Mouse (Mus musculus): ENCODE results near the gene Gtpbp1.
"Not testable (repeated sequence)": the region's sequence is repeated elsewhere in the genome, so short reads cannot be mapped to it uniquely, and the experiment has no call there.

The Gtpbp1 gene

GRCm38 (mm10) chr15:79690426-79691022 lies at the start of gene Gtpbp1:
Gtpbp1 (plus strand) TSS chr15:79690845.
- peak; percentile 95 to 99 for DNase-seq (ENCODE audit: low spot score in 2 of 2)

GRCm38 (mm10) chr15:79641135-79641817 lies 49.4 kb upstream of the Gtpbp1 start:
- DNase-seq (ENCODE audit: low spot score in 2 of 2): peak; percentile 49

GRCm38 (mm10) chr15:79645483-79645882 lies 45.2 kb upstream of the Gtpbp1 start:
- DNase-seq (ENCODE audit: low spot score in 2 of 2): no peak

DNA sequence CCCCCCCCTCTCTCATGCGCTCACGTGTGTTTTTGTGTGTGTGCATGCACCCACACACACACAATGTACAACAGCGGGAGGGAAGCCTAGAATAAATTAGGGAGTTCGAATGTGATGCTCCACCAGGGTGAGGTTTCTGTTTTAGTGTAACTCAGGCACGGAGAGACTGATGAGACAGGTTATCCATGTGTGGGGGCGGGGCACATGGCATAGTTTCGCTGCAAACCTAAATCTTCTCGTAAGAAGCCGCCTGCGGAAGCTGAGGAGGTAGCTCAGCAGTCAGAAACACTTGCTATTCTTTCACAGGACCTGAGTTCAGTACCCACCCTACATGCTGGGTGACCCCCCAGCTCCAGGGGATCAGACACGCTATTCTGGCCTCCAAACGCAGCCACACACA lies 42.5 kb upstream of the Gtpbp1 start:
- no peak for DNase-seq (ENCODE audit: low spot score in 2 of 2)

GRCm38 (mm10) chr15:79650569-79650968 lies 40.1 kb upstream of the Gtpbp1 start:
- DNase-seq (ENCODE audit: low spot score in 2 of 2): no peak

- DNase-seq (ENCODE audit: low spot score in 2 of 2): no peak
Observed at GRCm38 (mm10) chr15:79651481-79651880, 39.2 kb upstream of the Gtpbp1 start.

DNA sequence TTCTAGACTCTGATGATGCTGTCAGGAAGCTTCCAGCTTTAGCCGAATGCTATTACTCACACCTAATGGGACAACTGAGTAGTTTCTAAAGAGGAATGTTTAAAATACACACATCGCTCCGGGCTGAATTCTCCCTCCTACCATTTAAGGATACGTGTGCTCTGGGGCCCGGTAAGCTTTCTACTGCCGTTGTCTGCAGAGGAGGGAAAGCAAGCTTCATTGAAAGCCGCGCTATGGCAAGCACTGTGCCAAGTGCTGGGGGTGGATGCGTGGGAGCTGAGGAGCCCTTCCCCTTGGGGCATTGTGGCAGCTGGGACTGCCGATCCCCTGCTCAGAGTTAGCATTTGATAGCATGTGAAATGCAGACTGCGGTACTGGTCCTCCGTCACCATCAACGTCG lies 34.2 kb upstream of the Gtpbp1 start:
- peak; percentile 54 to 56 for DNase-seq (ENCODE audit: low spot score in 2 of 2)

- peak; percentile 88 to 90 for DNase-seq (ENCODE audit: low spot score in 2 of 2)
Observed at GRCm38 (mm10) chr15:79657837-79658530, 32.7 kb upstream of the Gtpbp1 start.

DNA sequence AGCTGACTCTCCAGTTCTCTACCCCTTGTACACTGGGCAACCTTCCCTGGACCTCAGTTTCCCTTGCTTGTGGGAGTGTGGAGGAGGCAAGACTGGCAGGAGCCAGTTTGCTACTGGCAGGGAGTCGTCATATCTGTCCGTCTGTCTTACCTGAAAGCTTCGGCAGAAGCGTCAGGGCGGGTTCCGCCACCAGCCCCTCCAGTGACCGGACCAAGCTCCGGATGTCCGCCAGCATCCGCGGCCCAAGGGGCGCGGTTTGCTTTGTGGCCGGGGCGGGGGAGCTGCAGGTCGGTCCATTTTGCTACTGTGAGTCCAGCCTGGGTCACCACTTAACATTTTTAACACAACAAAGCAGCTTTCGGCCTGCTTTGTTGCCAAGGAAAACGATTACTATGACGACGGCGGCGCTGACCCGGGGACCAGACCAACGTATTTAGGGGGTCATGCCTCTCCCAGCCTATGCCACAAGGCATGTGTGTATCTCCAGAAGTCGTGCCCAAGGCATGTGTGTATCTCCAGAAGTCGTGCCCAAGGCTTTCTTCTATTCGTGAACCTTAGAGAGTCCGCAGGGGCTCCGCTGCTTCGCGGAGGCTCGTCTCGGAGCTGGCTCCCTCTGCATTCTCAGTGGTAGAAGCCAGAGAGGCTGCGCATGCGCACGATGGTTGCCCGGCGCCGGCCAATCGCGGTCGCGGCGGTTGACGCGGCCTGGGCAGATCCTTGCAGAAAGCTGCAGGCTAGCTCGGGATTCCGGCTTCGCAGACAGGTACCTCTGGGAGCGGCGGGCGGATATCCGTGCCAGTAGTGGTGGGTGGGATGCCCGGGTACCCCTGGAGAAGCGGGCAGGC lies 31.9 kb upstream of the Gtpbp1 start, which contains the start of the genes Fam227a and Cby1:
Gene Fam227a, minus strand, starts transcription at position 426 of the 845 bp plus-strand sequence.
Gene Cby1, plus strand, starts transcription at position 669 of the 845 bp plus-strand sequence.
- DNase-seq (ENCODE audit: low spot score in 2 of 2): peak; percentile 96 to 98

- DNase-seq (ENCODE audit: low spot score in 2 of 2): no peak
Observed at GRCm38 (mm10) chr15:79661852-79662251, 28.8 kb upstream of the Gtpbp1 start.

DNA sequence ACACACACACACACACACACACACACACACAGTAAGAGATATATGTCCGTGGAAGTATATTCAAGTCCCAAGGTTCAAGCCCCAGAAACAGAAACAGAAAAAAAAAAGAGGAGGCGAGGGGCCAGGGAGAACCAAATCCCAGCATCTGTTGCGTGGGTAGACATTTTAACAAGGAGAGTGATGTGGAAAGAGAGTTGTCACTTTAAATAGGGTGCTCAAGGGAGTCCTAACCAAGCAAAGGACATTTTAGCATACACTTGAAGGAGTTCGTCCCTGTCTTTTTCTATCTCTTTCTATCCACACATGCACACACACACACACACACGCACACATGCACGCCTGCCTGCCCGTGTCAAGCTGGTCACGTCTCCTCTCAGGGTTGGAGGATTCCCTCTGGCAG lies 26.0 kb upstream of the Gtpbp1 start:
- peak; percentile 28 to 68 for DNase-seq (ENCODE audit: low spot score in 2 of 2)

DNA sequence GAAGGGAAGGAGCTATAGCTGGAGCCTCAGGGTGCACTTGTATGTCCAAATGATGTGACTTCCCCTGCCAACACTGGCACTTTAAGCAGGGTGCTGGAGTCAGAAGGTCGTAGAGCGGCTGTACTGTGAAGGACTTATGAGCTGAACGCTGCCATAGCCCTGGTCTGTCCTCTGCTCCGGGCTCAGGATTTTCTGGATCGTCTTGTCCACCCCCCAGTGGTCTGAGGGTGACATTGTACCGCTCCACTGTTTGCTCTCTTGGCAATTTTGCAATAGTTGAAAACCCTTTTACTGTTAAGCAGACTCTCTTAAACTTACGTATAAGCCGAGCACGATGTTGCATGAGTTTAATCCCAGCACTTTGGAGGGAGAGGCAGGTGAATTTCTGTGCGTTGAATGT lies 21.4 kb upstream of the Gtpbp1 start:
- DNase-seq (ENCODE audit: low spot score in 2 of 2): no peak

DNA sequence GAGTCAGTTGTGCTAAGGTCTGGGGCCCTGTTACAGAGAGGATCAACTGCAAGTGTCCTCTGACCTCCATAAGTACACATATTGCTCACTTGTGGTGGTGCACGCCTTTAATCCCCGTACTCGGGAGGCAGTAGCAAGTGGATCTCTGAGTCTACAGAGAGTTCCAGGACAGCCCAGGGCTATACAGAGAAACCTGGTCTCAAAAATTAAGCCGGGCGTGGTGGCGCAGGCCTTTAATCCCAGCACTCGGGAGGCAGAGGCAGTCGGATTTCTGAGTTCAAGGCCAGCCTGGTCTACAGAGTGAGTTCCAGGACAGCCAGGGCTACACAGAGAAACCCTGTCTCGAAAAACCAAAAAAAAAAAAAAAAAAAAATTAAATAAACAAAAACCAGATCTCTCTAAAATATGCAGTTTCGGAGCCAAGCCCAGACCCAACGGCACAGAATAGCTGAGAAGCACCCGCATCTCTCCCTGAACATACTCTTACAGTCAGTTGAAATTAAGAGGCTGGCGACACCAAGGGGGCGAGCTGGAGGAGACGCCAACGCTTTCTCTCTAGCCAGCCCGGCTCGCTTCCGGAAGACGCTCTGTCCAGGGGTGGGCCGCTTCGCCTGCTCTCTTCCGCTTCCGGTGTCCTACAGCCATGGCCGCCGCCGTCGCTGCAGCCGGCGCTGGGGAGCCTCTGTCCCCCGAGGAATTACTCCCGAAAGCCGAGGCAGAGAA lies 20.2 kb upstream of the Gtpbp1 start, which contains the start of gene Tomm22:
Gene Tomm22, plus strand, starts transcription at position 613 of the 723 bp plus-strand sequence.
- DNase-seq (ENCODE audit: low spot score in 2 of 2): peak; percentile 87 to 89

GRCm38 (mm10) chr15:79670972-79671299 lies 19.7 kb upstream of the Gtpbp1 start:
- DNase-seq (ENCODE audit: low spot score in 2 of 2): no peak

GRCm38 (mm10) chr15:79671828-79672348 lies 18.8 kb upstream of the Gtpbp1 start:
- not testable (repeated sequence) for DNase-seq (ENCODE audit: low spot score in 2 of 2)

- no peak for DNase-seq (ENCODE audit: low spot score in 2 of 2)
Observed at GRCm38 (mm10) chr15:79677936-79678335, 12.7 kb upstream of the Gtpbp1 start.

DNA sequence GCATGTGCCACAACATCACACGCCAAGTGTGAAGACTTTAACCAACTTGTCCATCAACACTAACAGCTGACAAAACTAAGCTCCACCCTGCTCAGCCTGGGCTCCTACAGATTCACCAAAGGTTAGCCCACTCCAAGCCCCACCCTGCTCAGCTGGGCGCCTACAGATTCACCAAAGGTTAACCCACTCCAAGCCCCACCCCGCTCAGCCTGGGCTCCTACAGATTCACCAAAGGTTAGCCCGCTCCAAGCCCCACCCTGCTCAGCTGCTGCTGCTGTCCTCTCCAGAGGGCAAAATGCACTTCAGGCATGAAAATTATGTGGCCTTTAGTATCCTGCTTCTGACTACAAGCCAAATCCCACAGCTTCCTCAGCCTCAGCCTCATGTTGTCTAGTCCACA lies 8.7 kb upstream of the Gtpbp1 start:
- DNase-seq (ENCODE audit: low spot score in 2 of 2): no peak

- no peak for DNase-seq (ENCODE audit: low spot score in 2 of 2)
Observed at GRCm38 (mm10) chr15:79683146-79683545, 7.5 kb upstream of the Gtpbp1 start.

DNA sequence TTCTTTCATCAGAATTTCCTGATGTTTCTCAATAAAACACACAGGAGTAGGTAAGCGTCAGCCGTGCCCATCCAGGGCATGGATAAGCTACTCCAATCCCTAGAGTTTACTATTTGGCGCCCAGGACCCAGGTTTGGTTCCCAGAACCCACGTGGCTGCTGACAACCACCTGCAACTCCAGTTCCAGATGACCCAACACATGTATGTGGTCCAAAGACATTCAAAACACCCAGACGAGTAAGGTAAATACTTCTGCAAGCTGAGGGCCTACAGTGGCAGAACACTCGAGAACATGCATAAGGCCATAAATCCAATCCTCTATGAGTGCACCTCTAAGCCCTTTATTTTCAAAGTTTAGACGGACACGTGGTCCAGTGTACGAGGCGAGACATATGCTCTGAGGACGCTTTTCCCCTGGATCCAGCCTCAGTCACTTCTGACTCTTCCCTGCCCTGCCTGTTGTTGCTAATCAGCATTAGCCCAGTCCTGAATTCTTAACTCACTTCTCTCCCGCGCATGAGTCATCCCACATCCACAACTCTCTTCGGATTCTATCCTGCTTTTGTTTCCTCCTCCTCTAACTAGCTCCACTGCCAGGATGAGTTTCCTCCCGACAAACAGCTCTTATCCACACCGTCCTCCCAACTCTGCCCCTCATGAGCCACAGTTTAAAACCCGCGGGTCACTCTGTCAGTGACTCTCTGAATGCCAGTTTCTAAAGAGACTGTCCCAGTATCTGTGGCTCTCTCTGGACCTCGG lies 6.8 kb upstream of the Gtpbp1 start:
- peak; percentile 44 to 55 for DNase-seq (ENCODE audit: low spot score in 2 of 2)

DNA sequence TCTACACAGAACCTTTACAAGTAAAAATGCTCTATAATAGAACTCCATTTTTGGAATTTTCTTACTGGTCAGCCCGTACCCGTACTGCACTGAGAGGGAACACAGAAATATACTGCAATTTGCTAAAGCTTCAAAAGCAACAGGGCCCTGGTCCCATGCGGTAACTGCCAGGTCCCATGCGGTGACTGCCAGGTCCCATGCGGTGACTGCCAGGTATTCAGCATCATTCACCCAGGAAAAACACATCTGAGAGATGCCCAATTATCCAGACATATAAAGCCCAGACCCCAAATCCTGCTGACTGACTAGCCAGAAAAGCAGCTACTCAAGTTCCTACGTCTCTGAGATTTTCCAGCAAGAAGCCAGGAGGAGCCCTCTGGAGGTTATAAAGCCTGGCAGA lies 6.0 kb upstream of the Gtpbp1 start:
- DNase-seq (ENCODE audit: low spot score in 2 of 2): no peak

Data from frontal cortex, postnatal 36 days (tissue).